Mouse (Mus musculus): ENCODE results near the gene Scnm1.

- TF ChIP-seq HCFC1 (IDR thresholded peaks at IDR 0.05; ENCODE audit: borderline replicate concordance, insufficient read depth, low read length) (no peak), ZC3H11A (IDR thresholded peaks at IDR 0.05; ENCODE audit: borderline replicate concordance, low read depth, low read length) (no peak)
Measured at GRCm38 (mm10) chr3:95100854-95101253, 33.0 kb downstream of the Scnm1 start.

All from ES-E14 (cell line).